Mouse (Mus musculus): ENCODE measurements around the gene Adamts17.

DNA sequence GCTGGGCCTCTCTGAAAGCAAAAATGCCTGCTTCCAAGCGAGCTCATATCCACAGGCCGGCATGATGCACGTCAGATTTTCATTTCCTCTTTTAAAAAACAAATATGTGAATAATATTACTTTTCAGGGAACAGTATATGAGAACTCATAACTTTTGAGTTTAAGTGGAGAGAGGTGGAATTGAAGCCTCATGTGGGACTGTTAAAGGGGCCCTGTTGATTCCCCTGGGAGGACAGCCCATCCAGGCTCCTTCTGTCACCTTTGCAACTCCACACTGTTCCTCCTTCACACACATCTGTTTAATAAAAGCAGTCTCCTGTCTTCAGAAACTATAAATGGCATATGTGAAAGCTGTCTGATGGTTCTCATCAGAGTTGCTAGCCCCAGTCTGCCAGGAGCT lies 275.5 kb downstream of the Adamts17 start:
- no peak for TF ChIP-seq CTCF (IDR thresholded peaks at IDR 0.05; ENCODE audit: extremely low read depth, insufficient read depth, low read length)
- TF ChIP-seq POLR2A (IDR thresholded peaks at IDR 0.05; ENCODE audit: extremely low read depth, insufficient read depth, low read length): no peak
